Mouse (Mus musculus) G1E (cell line): ENCODE results near the gene Fgfbp3.

Experiments
- CTCF ChIP-seq: IDR thresholded peaks from 2 replicates; pipeline ENCODE4 v1.5.1; 2012; ENCODE audit warnings: low read depth, low read length, inconsistent platforms, mixed read lengths
- GATA1 ChIP-seq: IDR thresholded peaks from 2 replicates; pipeline ENCODE4 v1.6.1; 2012; ENCODE audit warnings: borderline replicate concordance, low read length, inconsistent platforms, mixed read lengths
- GATA2 ChIP-seq: IDR thresholded peaks from 2 replicates; pipeline ENCODE4 v1.6.1; 2012; ENCODE audit warnings: low read depth, low read length, inconsistent platforms, borderline replicate concordance
- POLR2AphosphoS5 ChIP-seq: IDR thresholded peaks from 2 replicates; pipeline ENCODE4 v1.6.1; 2012; ENCODE audit warnings: low read depth, low read length, inconsistent platforms; ENCODE audit not compliant: insufficient replicate concordance
- TAL1 ChIP-seq: conservative IDR thresholded peaks from 2 replicates; pipeline ENCODE4 v1.6.1; 2012; ENCODE audit warnings: low read depth, low read length, inconsistent platforms, mixed read lengths

DNA sequence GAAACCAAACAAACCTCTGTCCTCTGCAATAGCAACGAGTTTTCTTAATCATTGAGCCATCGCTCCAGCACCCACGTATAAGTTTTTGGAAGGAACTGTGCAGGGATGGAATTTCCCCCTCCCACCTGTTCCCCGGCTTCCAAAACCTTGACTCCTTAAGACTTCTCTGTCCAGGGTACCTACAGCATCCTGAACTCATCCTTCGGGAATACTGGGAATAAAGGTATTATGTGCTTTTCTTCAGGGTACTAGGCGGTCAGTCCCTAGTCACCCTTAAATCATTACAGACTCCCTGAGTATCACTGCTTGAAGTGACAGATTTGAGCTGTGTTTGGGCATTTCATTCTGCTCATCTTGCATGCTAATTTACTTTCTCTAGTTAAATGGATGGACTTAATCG lies 16.0 kb downstream of the Fgfbp3 start:
- TF ChIP-seq CTCF (no peak), GATA2 (no peak), GATA1 (no peak), TAL1 (no peak), POLR2AphosphoS5 (no peak)
